Mouse (Mus musculus) cerebellum, adult 2 months (tissue): ENCODE measurements around the gene Faap20. TPM values are rescaled to one million over a fixed set of nuclear protein-coding genes. Genes with fewer than 3 reads are reported as not detected.

Source experiments
- DNase-seq, 2 experiments: peaks; one replicate each; pipeline ENCODE4 v3.0.0; 2021
- H3K27ac ChIP-seq: fragments of 200-500 bp; 2 replicates; pipeline ENCODE4 v1.5.1; 2012; ENCODE audit warnings: low read length, control low read depth, inconsistent platforms; ENCODE audit not compliant: insufficient read depth
- H3K27me3 ChIP-seq: fragments of 200-500 bp; 2 replicates; pipeline ENCODE4 v1.6.1; 2012; ENCODE audit warnings: inconsistent platforms, mild to moderate bottlenecking, low read length, moderate library complexity; ENCODE audit not compliant: control insufficient read depth, insufficient read depth
- H3K4me1 ChIP-seq: fragments of 200-500 bp; 2 replicates; pipeline ENCODE4 v1.6.1; 2011; ENCODE audit warnings: low read length; ENCODE audit not compliant: control insufficient read depth, insufficient read depth
- H3K4me3 ChIP-seq: fragments of 200-500 bp; replicated peaks from 2 replicates; pipeline ENCODE3; 2011; ENCODE audit warnings: mild to moderate bottlenecking, low read depth, low read length, control low read depth; ENCODE audit not compliant: insufficient read depth
- CTCF ChIP-seq: fragments of 200-500 bp; IDR thresholded peaks from 2 replicates; pipeline ENCODE4 v1.5.1; 2011; ENCODE audit warnings: low read depth, mild to moderate bottlenecking, control low read depth, low read length, moderate library complexity, borderline replicate concordance; ENCODE audit not compliant: insufficient read depth
- POLR2A ChIP-seq: fragments of 200-500 bp; IDR thresholded peaks from 2 replicates; pipeline ENCODE4 v1.6.1; 2011; ENCODE audit warnings: low read length, control low read depth, borderline replicate concordance; ENCODE audit not compliant: insufficient read depth
- WGBS: fragments of 180-500 bp; shearing (Covaris S2); methylation state at CpG from one replicate; pipeline ENCODE4 v1.1.7; 2018; 5-methylcytosine and 5-hydroxymethylcytosine counted together
- polyA plus RNA-seq: library from polyadenylated mRNA; depleted of rRNA; stranded (reverse); fragments of >200 nt; gene quantifications from 2 replicates; pipeline ENCODE4 v1.2.3, GENCODE M21; 2012

Faap20 gene
- polyA plus RNA-seq, 1 experiment, result 94.5 TPM

- Histone ChIP-seq H3K4me1 (peaks cover 86% of the 10 kb centered on the region), H3K27me3 (no peaks in the 10 kb centered on the region), H3K27ac (peak overlapping the region; percentile 94), H3K4me3 (no peak overlapping the region)
- no peak for TF ChIP-seq CTCF
- no peak for TF ChIP-seq POLR2A
- 49% methylated on average over 15 of the region's 15 CpGs for WGBS
- DNase-seq, result peak in 1 of 2 experiments; percentile 39
Measured at GRCm38 (mm10) chr4:155284521-155285379, 35.1 kb downstream of the Faap20 start.

DNA sequence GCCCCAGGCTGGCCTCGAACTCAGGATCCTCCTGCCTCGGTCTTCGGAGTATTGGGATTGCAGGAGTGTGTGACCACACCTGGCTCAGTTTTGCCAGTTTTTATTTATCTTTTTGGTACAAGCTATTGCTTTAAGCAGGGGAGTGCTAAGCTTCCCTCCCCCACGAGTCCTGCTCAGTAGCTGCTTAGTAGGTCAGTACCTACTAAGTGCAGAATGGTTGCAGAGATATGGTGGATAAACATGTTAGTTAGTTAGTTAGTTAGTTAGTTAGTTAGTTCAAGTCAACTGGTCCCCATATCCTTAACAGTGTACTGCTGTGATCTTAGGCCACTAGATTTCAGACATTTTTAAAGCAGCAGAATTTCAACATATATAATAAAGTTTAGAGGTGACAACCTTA, 36.5 kb downstream of the Faap20 start:
- H3K27me3 ChIP-seq, result no peaks in the 10 kb centered on the region
- no peak for DNase-seq
- peaks cover 86% of the 10 kb centered on the region for H3K4me1 ChIP-seq
- no peak overlapping the region for H3K4me3 ChIP-seq
- no peak overlapping the region for H3K27ac ChIP-seq
- 95% methylated on average over 4 of the region's 4 CpGs for WGBS
- TF ChIP-seq CTCF (no peak), POLR2A (no peak)

GRCm38 (mm10) chr4:155287713-155288112, 38.1 kb downstream of the Faap20 start:
- H3K27me3 ChIP-seq, result no peaks in the 10 kb centered on the region
- H3K4me3 ChIP-seq, result no peak overlapping the region
- WGBS, result 33% methylated on average over 11 of the region's 11 CpGs
- peak; percentile 73 to 78 for DNase-seq
- H3K4me1 ChIP-seq, result peaks cover 82% of the 10 kb centered on the region
- H3K27ac ChIP-seq, result peak overlapping the region; percentile 97
- no peak for TF ChIP-seq POLR2A
- TF ChIP-seq CTCF, result no peak

DNA sequence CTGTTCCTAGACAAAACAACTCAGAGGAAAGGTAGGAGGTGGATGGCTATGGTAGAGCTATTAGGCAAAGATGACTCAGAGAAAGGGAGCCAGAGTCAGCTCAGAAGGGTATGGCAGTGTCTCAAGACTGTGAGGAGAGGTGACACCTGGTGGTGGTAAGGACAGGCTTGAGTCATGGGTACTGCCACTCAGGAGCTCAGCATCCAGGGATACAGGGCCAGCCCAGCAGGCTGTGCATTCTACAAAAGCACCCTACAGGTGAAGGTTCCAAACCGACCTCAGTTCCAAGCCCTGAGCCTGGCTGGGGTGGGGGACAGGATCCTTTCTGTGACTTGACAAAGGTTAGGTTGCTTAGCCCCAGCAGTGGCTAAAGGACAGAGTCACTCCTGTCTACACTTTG, 39.0 kb downstream of the Faap20 start:
- Histone ChIP-seq H3K27me3 (no peaks in the 10 kb centered on the region), H3K4me1 (peaks cover 82% of the 10 kb centered on the region), H3K4me3 (no peak overlapping the region), H3K27ac (peak overlapping the region; percentile 97)
- WGBS, result 29% methylated on average over 1 of the region's 1 CpGs
- peak; percentile 47; the same call in 1 of the 2 replicates for TF ChIP-seq CTCF
- TF ChIP-seq POLR2A, result no peak
- DNase-seq, result peak; percentile 65 to 84

GRCm38 (mm10) chr4:155290045-155290444, 40.4 kb downstream of the Faap20 start:
- TF ChIP-seq CTCF (no peak), POLR2A (no peak)
- no peaks in the 10 kb centered on the region for H3K27me3 ChIP-seq
- H3K27ac ChIP-seq, result peak overlapping the region; percentile 97
- peak; percentile 84 to 94 for DNase-seq
- no peak overlapping the region for H3K4me3 ChIP-seq
- 21% methylated on average over 7 of the region's 7 CpGs for WGBS
- H3K4me1 ChIP-seq, result peaks cover 83% of the 10 kb centered on the region

DNA sequence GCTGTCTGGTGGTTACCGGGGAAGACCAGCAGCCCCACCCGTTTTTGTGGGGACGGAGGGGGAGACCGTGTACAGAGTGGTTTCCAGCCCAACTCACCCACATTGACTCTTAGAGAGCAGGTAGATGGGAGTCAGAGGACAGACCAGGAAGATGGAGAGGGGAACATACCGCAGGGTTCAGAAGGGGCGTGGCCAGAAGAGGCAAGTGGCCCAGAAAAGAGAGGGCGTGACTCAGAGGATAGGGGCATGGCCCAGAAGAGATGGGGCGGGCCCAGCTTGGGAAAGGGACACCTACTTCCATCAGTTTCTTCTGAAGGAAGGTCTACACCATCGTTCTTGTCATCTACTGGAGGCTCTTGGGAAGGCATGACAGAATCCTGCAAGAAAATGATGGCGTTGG, 43.3 kb downstream of the Faap20 start:
- no peak for TF ChIP-seq POLR2A
- H3K27me3 ChIP-seq, result no peaks in the 10 kb centered on the region
- H3K4me1 ChIP-seq, result peaks cover 84% of the 10 kb centered on the region
- 90% methylated on average over 10 of the region's 10 CpGs for WGBS
- H3K4me3 ChIP-seq, result no peak overlapping the region
- DNase-seq, result peak in 1 of 2 experiments; percentile 21
- H3K27ac ChIP-seq, result peak overlapping the region; percentile 37; the same call in 1 of the 2 replicates

DNA sequence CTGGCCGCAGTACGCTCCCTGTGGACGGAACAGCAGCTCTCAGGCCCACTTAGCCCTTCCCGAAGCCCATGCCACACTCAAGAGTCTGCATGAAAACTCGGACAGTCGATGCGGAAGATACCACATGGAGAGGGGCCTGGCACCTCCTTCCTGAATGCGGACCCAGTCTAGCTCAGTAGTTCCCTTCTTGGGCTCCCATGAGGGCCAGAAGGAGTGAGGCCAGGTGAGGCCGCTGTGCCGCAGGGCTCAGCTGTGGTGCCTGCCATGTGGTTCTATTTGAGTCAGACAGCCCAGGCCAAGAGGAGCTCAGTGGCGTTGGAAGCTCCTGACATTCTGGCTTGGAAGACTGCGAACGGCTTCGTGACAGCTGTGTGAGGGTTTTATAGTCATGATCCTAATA, 44.8 kb downstream of the Faap20 start:
- peak; percentile 62 to 64 for DNase-seq
- TF ChIP-seq POLR2A, result no peak
- Histone ChIP-seq H3K4me1 (peaks cover 84% of the 10 kb centered on the region), H3K4me3 (no peak overlapping the region), H3K27me3 (no peaks in the 10 kb centered on the region), H3K27ac (peak overlapping the region; percentile 77)
- 33% methylated on average over 14 of the region's 14 CpGs for WGBS

DNA sequence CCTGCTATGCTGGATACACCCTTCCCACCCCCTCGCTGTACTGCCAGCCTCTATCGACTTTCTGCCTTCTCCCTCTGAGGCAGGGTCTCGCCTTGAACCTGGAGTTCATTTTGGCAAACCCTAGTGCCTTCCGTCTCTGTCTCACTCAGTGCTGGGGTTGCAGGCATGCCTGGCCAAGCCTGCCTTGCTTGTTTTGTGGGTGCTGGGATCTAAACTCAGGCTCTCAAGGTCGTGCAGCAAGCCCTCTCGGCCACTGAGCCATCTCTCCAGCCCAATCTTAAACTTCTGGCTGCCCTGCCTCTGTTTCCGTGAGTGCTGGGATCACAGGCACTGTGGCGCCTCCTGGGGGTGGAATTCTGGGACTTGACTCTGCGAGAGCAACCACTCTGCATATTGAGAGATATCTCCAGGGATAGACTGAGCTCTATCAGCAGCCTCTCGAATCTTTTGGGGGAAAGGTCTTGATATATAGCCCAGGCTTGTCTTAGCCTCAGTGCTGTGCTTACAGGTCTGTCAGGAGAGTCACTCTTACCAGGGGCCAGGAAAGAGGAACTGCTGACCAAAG, 45.5 kb downstream of the Faap20 start:
- Histone ChIP-seq H3K27me3 (no peaks in the 10 kb centered on the region), H3K27ac (peak overlapping the region; percentile 77), H3K4me1 (peaks cover 84% of the 10 kb centered on the region), H3K4me3 (no peak overlapping the region)
- peak in 1 of 2 experiments; percentile 59 for DNase-seq
- 65% methylated on average over 10 of the region's 10 CpGs for WGBS
- peak; percentile 19; the same call in 1 of the 2 replicates for TF ChIP-seq CTCF
- TF ChIP-seq POLR2A, result no peak
